Mouse (Mus musculus) intestine, embryonic 15.5 days (tissue): Measurements from ENCODE around the gene Rbfox1. TPM values are rescaled to one million over a fixed set of nuclear protein-coding genes. Genes with fewer than 3 reads are reported as not detected.

Experiments used
- ATAC-seq: fragments of 200-750 bp; cut with Nextera tagmentation; 2 replicates; pipeline ENCODE4 v1.8.0; 2017; ENCODE audit warnings: moderate TSS enrichment, moderate library complexity
- H3K27ac ChIP-seq: fragments of 300-500 bp; sonication (generic); 2 replicates; pipeline ENCODE4 v1.5.1; 2015; ENCODE audit warnings: mild to moderate bottlenecking, inconsistent platforms
- H3K27me3 ChIP-seq: fragments of 300-500 bp; sonication (generic); replicated peaks from 2 replicates; pipeline ENCODE4 v1.6.1; 2015; ENCODE audit warnings: inconsistent platforms
- H3K36me3 ChIP-seq: fragments of 300-500 bp; sonication (generic); 2 replicates; pipeline ENCODE4 v1.6.1; 2015; ENCODE audit warnings: inconsistent platforms
- H3K4me1 ChIP-seq: fragments of 300-500 bp; sonication (generic); replicated peaks from 2 replicates; pipeline ENCODE4 v1.6.1; 2015; ENCODE audit warnings: inconsistent platforms
- H3K4me2 ChIP-seq: fragments of 300-500 bp; sonication (generic); replicated peaks from 2 replicates; pipeline ENCODE4 v1.6.1; 2015; ENCODE audit warnings: mild to moderate bottlenecking, inconsistent platforms
- H3K4me3 ChIP-seq: fragments of 300-500 bp; sonication (generic); replicated peaks from 2 replicates; pipeline ENCODE4 v1.5.1; 2015; ENCODE audit warnings: inconsistent platforms
- H3K9ac ChIP-seq: fragments of 300-500 bp; sonication (generic); 2 replicates; pipeline ENCODE4 v1.6.1; 2015; ENCODE audit warnings: inconsistent platforms
- H3K9me3 ChIP-seq: fragments of 300-500 bp; sonication (generic); 2 replicates; pipeline ENCODE4 v1.6.1; 2016; ENCODE audit warnings: inconsistent platforms
- WGBS: fragments of 180-500 bp; shearing (Covaris S2); methylation state at CpG from one replicate; pipeline ENCODE4 v1.1.7; 2015; 5-methylcytosine and 5-hydroxymethylcytosine counted together
- polyA plus RNA-seq: library from polyadenylated mRNA; unstranded; fragments of >200 nt; fragmentation: Nextera tagmentation; extraction: Ambion mirVana; gene quantifications from 2 replicates; pipeline ENCODE4 v1.2.1, GENCODE M21; 2015

Rbfox1 gene
- polyA plus RNA-seq, 1 experiment from 2014 or later, result 3.3 TPM

DNA sequence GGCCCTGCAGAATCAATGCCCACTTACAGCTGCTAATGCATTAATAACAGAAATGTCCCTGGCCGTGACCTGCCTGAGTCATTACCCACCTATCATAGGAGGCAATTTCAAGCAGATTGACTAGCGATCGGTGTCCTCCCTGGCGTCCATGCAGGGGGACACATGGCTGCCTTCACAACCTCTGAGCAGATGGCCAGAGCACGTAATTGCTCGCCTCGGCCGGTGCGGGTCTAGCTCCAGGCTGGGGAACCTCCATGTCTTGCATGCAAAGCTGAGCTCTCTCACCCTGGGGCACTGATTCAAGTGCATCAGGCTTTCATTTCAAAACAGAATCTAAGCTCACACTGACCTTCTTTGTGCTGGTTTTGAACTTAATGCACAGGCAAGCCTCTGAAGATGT is 295.7 kb downstream of the Rbfox1 start:
- Histone ChIP-seq H3K27ac (no peak overlapping the region), H3K9ac (no peak overlapping the region), H3K4me2 (no peak overlapping the region), H3K27me3 (no peaks in the 10 kb centered on the region), H3K4me1 (no peaks in the 10 kb centered on the region), H3K4me3 (no peak overlapping the region), H3K9me3 (no peaks in the 10 kb centered on the region), H3K36me3 (no peaks in the 10 kb centered on the region)
- 91% methylated on average over 9 of the region's 9 CpGs for WGBS
- no peak for ATAC-seq

GRCm38 (mm10) chr16:6182329-6182728 is 297.2 kb downstream of the Rbfox1 start:
- Histone ChIP-seq H3K27ac (no peak overlapping the region), H3K4me3 (no peak overlapping the region), H3K4me1 (no peaks in the 10 kb centered on the region), H3K27me3 (no peaks in the 10 kb centered on the region), H3K36me3 (no peaks in the 10 kb centered on the region), H3K9ac (no peak overlapping the region), H3K4me2 (no peak overlapping the region), H3K9me3 (no peaks in the 10 kb centered on the region)
- ATAC-seq, result no peak

- Histone ChIP-seq H3K27ac (no peak overlapping the region), H3K27me3 (no peaks in the 10 kb centered on the region), H3K9ac (no peak overlapping the region), H3K4me2 (no peak overlapping the region), H3K9me3 (no peaks in the 10 kb centered on the region), H3K4me1 (no peaks in the 10 kb centered on the region), H3K4me3 (no peak overlapping the region), H3K36me3 (no peaks in the 10 kb centered on the region)
- 76% methylated on average over 2 of the region's 2 CpGs for WGBS
- ATAC-seq, result no peak
These were observed 307.2 kb downstream of the Rbfox1 start for GRCm38 (mm10) chr16:6192358-6192757.

DNA sequence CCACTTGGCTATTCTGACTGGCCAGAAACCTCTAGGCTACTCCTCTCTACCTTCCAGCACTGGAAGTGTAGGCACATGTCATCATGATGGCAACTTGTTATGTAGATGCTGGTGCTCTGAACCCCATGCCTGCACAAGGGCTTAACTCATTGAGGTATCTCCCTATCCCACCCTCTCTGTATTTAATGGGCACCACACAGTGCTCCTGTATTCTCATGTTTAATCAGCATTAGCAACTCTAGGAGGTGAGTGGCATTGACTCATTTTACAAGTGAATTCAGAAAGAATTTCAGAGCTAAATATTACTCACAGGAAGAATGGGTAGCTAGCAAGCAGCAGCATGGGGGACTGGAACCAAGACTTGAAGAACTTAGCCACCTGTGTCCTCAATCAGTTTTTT is 321.3 kb downstream of the Rbfox1 start:
- no peaks in the 10 kb centered on the region for H3K9me3 ChIP-seq

GRCm38 (mm10) chr16:6212916-6213315 is 327.8 kb downstream of the Rbfox1 start:
- Histone ChIP-seq H3K4me3 (no peak overlapping the region), H3K4me2 (no peak overlapping the region), H3K4me1 (no peaks in the 10 kb centered on the region), H3K27ac (no peak overlapping the region), H3K27me3 (no peaks in the 10 kb centered on the region), H3K9ac (no peak overlapping the region), H3K36me3 (no peaks in the 10 kb centered on the region), H3K9me3 (no peaks in the 10 kb centered on the region)
- ATAC-seq, result no peak
- WGBS, result 42% methylated on average over 3 of the region's 3 CpGs

More for the DNA sequence above, 321.3 kb downstream of the Rbfox1 start:
- no peak overlapping the region for H3K4me2 ChIP-seq
- no peak for ATAC-seq
- H3K27ac ChIP-seq, result no peak overlapping the region
- H3K4me3 ChIP-seq, result no peak overlapping the region
- H3K9ac ChIP-seq, result no peak overlapping the region
- H3K36me3 ChIP-seq, result no peaks in the 10 kb centered on the region
- H3K27me3 ChIP-seq, result no peaks in the 10 kb centered on the region
- no peaks in the 10 kb centered on the region for H3K4me1 ChIP-seq

DNA sequence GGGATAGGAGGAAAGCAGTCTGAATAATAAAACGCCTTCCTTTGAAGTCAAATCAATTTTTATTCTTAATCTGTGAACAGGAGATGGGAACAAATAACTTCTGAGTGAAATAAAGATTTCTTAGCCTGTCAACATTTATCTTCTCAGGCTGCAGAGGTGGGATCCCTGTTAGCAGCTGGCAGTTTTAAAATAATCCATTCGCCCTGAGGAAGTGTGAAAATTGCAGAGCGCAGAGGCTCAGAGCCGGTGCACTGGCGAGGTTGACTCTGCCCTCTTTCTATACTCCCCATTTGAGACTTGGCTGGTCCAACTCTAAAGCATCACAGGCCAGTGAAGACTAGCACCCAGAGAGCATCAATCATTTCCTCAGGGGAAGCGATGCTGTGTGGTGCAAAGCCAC is 342.3 kb downstream of the Rbfox1 start:
- Histone ChIP-seq H3K4me2 (no peak overlapping the region), H3K9me3 (no peaks in the 10 kb centered on the region), H3K4me3 (no peak overlapping the region), H3K9ac (no peak overlapping the region), H3K36me3 (no peaks in the 10 kb centered on the region), H3K27ac (no peak overlapping the region), H3K27me3 (no peaks in the 10 kb centered on the region), H3K4me1 (no peaks in the 10 kb centered on the region)
- ATAC-seq, result no peak
- WGBS, result 65% methylated on average over 6 of the region's 6 CpGs

- H3K9me3 ChIP-seq, result no peaks in the 10 kb centered on the region
- no peaks in the 10 kb centered on the region for H3K36me3 ChIP-seq
- no peak for ATAC-seq
- no peaks in the 10 kb centered on the region for H3K4me1 ChIP-seq
- WGBS, result 76% methylated on average over 2 of the region's 2 CpGs
- no peak overlapping the region for H3K4me2 ChIP-seq
- no peak overlapping the region for H3K9ac ChIP-seq
- no peak overlapping the region for H3K27ac ChIP-seq
- no peak overlapping the region for H3K4me3 ChIP-seq
- H3K27me3 ChIP-seq, result no peaks in the 10 kb centered on the region
These were observed 347.8 kb downstream of the Rbfox1 start for GRCm38 (mm10) chr16:6232966-6233365.

- Histone ChIP-seq H3K4me2 (no peak overlapping the region), H3K27me3 (no peaks in the 10 kb centered on the region), H3K9me3 (no peaks in the 10 kb centered on the region), H3K27ac (no peak overlapping the region), H3K4me1 (no peaks in the 10 kb centered on the region), H3K9ac (no peak overlapping the region), H3K4me3 (no peak overlapping the region), H3K36me3 (no peaks in the 10 kb centered on the region)
- no peak for ATAC-seq
- WGBS, result 86% methylated on average over 4 of the region's 4 CpGs
These were observed 356.2 kb downstream of the Rbfox1 start for GRCm38 (mm10) chr16:6241393-6241792.

DNA sequence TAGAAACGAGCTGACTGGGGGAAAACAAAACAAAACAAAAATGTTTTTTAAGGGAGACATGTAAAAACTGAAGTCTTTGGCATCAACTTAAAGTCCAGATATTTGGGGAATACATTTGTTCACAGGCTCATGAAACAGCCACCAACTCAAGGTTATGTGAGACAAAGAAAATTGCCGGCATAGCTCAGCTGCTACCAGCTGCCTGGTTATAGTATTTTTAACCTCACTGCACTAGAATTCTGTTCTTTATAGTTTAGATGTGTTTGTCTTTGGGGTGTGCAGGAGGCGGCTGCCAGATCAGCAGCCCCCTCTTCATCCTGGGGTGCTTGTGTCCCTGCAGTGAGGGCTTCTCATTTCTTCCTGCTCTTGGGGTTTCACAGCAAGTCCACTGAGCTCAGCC is 357.3 kb downstream of the Rbfox1 start:
- Histone ChIP-seq H3K9ac (no peak overlapping the region), H3K9me3 (no peaks in the 10 kb centered on the region), H3K27ac (no peak overlapping the region), H3K4me1 (no peaks in the 10 kb centered on the region), H3K36me3 (no peaks in the 10 kb centered on the region), H3K4me2 (no peak overlapping the region), H3K4me3 (no peak overlapping the region), H3K27me3 (no peaks in the 10 kb centered on the region)
- WGBS, result 59% methylated on average over 3 of the region's 3 CpGs
- ATAC-seq, result no peak

GRCm38 (mm10) chr16:6247569-6247968 is 362.4 kb downstream of the Rbfox1 start:
- ATAC-seq, result no peak
- Histone ChIP-seq H3K4me1 (no peaks in the 10 kb centered on the region), H3K27me3 (no peaks in the 10 kb centered on the region), H3K9me3 (no peaks in the 10 kb centered on the region), H3K9ac (no peak overlapping the region), H3K36me3 (no peaks in the 10 kb centered on the region), H3K4me2 (no peak overlapping the region), H3K27ac (no peak overlapping the region), H3K4me3 (no peak overlapping the region)
- 54% methylated on average over 4 of the region's 4 CpGs for WGBS

DNA sequence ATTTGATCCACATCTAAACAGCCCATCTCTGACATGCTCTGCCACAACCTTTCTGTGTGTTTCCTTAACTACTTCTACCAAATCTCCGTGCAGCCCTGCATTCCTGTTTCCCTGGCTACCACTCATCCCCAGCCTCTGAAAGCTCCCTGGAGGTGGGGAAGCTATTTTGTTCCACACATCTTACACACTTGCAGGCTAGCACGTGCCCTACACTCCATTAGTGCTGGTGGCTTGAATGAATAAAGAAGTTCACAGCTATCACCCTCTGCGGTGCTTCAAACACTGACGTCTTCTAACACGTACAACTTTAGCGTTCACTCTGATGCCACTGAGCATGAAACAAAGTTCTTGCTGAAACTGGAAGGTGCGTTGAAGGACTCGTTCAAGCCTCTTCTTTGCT is 379.4 kb downstream of the Rbfox1 start:
- Histone ChIP-seq H3K36me3 (no peaks in the 10 kb centered on the region), H3K4me1 (no peaks in the 10 kb centered on the region), H3K27me3 (no peaks in the 10 kb centered on the region), H3K4me3 (no peak overlapping the region), H3K9ac (no peak overlapping the region), H3K9me3 (no peaks in the 10 kb centered on the region), H3K27ac (no peak overlapping the region), H3K4me2 (no peak overlapping the region)
- ATAC-seq, result no peak
- WGBS, result 82% methylated on average over 8 of the region's 8 CpGs

GRCm38 (mm10) chr16:6265610-6266009 is 380.5 kb downstream of the Rbfox1 start:
- Histone ChIP-seq H3K36me3 (no peaks in the 10 kb centered on the region), H3K27ac (no peak overlapping the region), H3K4me2 (no peak overlapping the region), H3K4me3 (no peak overlapping the region), H3K4me1 (no peaks in the 10 kb centered on the region), H3K9ac (no peak overlapping the region), H3K9me3 (no peaks in the 10 kb centered on the region), H3K27me3 (no peaks in the 10 kb centered on the region)
- no peak for ATAC-seq
- 76% methylated on average over 3 of the region's 3 CpGs for WGBS

- WGBS, result 72% methylated on average over 7 of the region's 7 CpGs
- H3K4me3 ChIP-seq, result no peak overlapping the region
- H3K4me2 ChIP-seq, result no peak overlapping the region
- no peaks in the 10 kb centered on the region for H3K9me3 ChIP-seq
- no peak for ATAC-seq
- no peaks in the 10 kb centered on the region for H3K4me1 ChIP-seq
- H3K36me3 ChIP-seq, result no peaks in the 10 kb centered on the region
- H3K9ac ChIP-seq, result no peak overlapping the region
- no peak overlapping the region for H3K27ac ChIP-seq
- no peaks in the 10 kb centered on the region for H3K27me3 ChIP-seq
These were observed 386.6 kb downstream of the Rbfox1 start for GRCm38 (mm10) chr16:6271596-6272370.
